Mouse (Mus musculus) frontal cortex, adult (tissue): ENCODE data around the gene Eef1akmt4.
"Not testable (repeated sequence)": the region's sequence is repeated elsewhere in the genome, so short reads cannot be mapped to it uniquely, and the experiment has no call there.

Experiments used
- ATAC-seq: cut with Nextera tagmentation; 2 replicates; pipeline ENCODE4 v1.9.2; 2017; ENCODE audit warnings: mild to moderate bottlenecking, moderate library complexity, mixed read lengths; ENCODE audit not compliant: low TSS enrichment

Eef1akmt4 gene

DNA sequence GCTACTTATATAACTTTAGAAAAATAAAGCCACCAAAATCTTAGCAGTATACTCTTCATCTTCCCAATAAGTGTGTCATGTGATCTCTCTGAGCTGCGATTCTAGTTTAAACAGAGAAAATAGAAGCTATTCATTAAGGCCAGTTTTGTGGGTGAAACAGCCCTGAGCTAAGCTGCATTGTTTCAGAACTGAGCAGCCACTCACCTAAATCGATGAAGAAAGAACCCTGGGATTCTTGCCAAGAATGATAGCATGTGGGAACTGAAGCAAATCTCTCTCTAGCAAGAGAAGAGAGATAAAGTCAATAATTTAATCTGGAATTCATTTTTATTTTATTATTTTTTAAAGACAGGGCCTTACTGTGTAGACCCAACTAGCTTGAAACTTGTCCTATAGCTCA is 11.8 kb downstream of the Eef1akmt4 start:
- ATAC-seq, result no peak

DNA sequence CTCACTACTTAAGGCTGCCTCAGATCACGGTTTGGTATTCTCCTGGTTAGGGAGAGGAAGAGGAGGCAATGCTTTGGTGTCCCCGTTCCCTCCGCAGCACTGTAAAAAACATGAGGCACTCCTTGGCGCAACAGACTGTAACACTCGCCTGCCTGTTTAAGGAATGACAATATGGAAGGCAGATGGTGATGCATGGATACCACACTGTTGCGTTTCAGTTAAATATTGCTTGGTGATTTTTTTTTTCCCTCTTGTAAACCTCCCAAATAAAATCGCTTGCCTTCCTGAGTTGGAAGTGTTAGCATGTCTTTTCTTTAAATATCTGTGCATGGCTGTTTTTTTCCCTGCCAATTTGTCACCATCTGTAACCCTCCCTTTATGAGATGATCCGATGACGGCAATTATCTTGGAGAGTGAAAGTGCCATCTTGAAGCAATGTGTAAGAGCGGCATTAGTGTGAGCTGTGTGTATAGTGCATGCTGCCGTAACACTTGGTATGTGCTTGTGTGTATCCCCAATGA is 17.5 kb downstream of the Eef1akmt4 start:
- peak; percentile 91 for ATAC-seq

DNA sequence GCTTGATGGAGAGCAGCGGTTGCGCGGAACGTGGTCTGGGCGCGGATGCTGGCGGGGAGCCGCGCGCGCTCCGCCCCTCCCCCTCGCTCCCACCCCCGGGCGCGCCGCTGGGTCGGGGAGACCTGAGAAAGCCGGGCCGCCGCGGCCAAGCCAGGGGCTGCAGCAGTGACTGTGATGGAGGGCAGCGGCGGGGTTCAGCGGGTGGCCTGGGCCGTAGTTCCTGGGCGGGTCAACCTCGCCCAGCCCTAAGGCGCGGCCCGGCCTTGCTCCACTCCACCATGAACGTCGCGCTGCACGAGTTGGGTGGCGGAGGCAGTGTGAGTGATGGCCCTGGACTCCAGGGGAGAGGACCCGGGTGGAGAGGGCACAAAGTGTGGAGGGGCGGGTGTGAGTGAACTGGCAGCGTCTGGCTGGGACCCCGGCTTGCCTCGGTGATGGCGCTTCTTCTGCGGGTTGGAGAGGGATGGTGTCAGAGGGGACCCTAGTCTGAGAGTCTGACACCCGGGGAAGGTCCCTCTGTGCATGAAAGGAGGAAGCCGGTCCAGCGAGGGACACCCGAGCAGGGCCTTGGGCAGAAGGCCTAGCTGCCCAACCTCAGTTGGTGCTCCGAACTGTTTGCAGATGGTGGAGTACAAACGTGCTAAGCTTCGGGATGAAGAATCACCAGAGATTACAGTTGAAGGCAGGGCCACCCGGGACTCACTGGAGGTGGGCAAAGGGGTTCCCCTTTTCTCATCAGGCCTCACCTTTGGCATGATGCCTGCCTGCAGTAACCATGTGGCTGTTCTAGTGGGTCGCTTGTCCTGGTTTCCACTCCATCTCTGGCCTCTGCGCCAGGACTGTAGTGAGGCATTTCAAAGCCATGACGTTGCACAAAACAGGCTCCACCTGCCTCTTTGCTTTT is 18.6 kb downstream of the Eef1akmt4 start, which contains the start of gene Ece2:
TSS of gene Ece2 (plus strand) at position 98 of the 904 bp plus-strand sequence.
- ATAC-seq, result no peak

DNA sequence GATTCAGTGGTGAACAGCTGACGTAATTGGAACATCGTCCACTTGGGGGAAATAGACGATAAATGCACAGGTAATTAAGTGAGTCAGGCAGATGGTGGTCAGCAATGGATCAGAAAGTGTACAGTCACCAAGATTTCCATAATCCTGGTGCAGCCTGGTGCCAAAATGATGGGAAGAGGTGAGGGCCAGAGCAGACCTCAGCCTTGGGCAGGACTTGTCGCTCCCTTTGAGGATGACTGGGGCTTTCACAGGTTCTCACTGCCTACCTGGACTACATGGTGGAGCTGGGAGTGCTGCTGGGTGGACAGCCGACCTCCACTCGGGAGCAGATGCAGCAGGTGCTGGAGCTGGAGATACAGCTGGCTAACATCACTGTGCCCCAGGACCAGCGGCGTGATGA is 26.0 kb downstream of the Eef1akmt4 start:
- no peak for ATAC-seq

DNA sequence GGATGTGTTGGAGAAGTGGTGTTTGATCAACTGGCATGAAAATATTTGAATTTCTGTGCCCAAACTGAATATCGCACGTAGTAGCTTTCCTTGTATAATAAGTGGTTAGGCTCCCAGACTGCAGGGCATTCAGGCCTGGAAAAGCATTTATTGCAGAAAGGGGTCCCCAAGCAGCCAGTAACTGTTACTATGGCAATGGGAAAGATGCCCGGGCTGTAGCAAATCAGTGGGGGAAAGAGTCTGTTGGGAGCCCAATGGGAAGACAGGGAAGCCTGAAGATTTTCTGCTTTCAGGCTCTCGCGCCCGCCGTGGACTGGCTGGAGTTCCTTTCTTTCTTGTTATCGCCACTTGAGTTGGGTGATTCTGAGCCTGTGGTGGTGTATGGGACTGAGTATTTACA is 27.0 kb downstream of the Eef1akmt4 start:
- peak; percentile 16; the same call in 1 of the 2 replicates for ATAC-seq

DNA sequence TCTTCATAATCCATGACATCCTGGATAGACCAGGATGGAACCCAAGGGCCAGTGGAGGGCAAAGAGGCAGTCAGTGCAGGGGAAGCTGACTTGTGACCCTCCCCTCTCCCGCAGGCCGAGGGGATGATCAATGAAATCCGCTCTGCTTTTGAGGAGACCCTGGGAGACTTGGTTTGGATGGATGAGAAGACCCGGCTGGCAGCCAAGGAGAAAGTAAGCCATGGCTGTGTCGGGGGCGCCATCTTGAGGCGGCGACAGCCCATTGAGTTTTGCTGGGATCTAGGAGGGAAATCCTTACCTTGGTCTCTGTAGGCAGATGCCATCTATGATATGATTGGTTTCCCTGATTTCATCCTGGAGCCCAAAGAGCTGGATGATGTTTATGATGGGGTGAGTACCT is 30.8 kb downstream of the Eef1akmt4 start:
- peak; percentile 84 for ATAC-seq

DNA sequence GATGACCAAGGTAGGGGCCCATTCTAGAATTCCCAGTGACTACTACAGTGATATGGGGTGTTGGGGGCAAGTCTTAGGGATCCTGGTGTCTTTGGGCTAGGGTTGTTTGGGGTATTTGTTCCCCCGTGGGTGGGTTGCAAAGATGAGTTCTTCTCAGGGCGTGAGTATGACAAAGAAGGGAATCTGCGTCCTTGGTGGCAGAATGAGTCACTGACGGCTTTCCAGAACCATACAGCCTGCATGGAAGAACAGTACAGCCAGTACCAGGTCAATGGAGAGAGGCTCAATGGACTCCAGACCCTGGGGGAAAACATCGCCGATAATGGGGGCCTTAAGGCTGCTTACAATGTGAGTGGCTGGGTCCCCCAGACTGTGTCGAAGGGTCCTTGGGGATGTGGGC is 32.5 kb downstream of the Eef1akmt4 start:
- no peak for ATAC-seq

DNA sequence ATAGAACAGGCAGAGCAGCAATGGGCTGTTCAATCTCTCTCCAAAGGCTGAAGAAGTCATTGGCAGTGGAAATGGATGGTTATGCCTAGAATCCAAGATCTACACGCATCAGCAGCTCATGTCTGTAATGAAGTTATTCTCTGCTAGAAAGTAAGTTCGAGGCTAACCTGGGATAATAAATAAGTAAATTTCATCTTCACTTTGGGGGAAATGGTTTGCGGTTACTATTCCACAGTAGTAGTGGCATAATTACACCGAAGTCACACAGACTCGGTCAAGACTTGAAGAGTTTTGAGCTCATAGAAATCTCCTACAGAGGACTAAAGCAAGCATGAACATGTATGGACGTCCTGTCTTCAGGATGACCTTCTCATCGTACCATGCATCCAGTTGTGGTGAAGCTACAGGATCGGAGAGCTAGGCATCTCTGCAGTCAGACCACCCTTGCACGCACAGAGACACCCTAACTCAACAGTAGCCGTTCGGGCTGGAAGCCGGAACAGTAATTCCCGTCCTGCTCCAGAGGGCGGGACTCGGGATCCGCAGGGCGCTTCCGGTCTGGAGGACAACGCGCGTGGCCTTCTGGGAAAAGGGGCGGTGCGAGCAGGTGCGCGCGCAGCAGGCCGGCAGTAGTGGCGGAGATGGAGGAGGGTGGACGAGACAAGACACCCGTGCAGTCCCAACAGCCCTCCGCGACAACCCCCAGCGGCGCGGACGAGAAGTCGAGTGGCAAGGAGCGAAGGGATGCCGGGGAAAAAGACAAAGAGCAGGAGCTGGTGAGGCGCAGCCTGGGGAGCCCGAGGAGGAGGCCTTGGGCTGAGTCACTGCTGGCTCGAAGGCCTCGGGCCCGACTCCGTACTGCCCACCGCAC is 39.9 kb downstream of the Eef1akmt4 start, which contains the start of gene Psmd2:
TSS of gene Psmd2 (plus strand) at position 577 of the 871 bp plus-strand sequence.
- peak; percentile 97 for ATAC-seq

DNA sequence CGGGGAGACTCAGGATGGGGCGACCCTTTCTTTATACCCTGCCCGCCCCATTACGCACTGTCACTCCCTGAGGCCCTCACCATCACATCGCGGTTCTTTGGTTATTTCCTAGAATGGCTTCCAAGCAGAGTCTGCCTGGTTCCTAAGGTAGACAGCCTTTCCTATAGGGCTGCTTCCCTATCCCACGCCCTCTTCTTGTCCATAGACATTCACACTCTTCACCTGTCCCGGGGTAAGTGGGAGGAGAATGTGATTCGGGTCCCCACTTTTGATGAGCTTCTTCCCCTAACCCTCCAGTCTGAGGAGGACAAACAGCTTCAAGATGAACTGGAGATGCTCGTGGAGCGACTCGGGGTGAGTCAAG is 40.5 kb downstream of the Eef1akmt4 start:
- peak; percentile 33 for ATAC-seq

DNA sequence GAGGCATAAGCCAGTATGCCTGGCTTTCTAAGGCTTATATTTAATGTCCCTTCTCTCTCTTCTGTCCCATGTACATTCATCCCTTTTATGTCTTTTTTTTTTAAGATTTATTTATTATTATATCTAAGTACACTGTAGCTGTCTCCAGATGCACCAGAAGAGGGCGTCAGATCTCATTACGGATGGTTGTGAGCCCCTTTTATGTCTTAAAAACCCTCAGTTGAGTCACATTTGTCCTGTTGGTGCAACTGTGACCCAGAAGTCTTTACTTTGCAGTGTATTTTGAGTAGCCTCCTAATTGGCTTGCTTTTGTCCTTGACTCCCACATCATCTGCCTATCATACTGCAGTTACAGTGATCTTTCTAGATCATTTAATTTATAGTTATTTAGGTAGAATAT is 41.9 kb downstream of the Eef1akmt4 start:
- no peak for ATAC-seq

DNA sequence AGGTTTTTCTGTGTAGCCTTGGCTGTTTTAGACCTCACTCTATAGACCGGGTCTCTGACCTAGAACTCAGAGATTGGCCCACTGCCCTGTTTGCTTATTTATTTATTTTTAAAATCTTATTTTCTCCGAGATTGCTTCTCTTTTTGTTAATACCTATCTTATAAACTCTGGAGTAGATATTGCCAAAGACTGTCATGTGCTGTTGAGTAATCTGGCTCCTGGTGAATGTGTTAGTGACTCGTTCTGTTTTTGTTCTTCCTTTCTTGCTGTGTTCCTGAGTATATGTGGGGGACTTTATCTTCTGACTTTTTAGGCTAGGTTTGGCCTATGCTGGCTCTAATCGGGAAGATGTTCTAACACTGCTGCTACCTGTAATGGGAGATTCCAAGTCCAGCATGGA is 46.3 kb downstream of the Eef1akmt4 start:
- no peak for ATAC-seq

DNA sequence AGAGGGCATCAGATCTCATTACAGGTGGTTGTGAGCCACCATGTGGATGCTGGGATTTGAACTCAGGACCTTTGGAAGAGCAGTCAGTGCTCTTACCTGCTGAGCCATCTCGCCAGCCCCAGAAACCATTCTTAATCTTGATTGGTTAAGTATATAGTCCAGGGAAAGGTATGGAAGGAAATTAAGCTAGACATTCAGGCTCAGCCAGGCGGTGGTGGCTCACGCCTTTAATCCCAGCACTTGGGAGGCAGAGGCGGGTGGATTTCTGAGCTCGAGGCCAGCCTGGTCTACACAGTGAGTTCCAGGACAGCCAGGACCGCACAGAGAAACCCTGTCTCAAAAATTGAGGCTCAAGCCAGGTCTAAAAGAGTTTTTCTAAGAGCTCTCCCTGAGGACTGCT is 56.6 kb downstream of the Eef1akmt4 start, which contains the start of gene Eif4g1:
TSS of gene Eif4g1 (plus strand) at position 301 of the 400 bp plus-strand sequence.
- ATAC-seq, result not testable (repeated sequence)
